Mouse (Mus musculus) monocyte, adult 5-6 weeks (primary cell): ENCODE data around the gene Fgfr2. TPM values are rescaled to one million over a fixed set of nuclear protein-coding genes. Genes with fewer than 3 reads are reported as not detected.

Source experiments
- ATAC-seq: fragments of 153-309, 156-312 bp; replicated peaks from 2 replicates; pipeline ENCODE4 v1.8.0; 2017; ENCODE audit warnings: mild to moderate bottlenecking; ENCODE audit not compliant: low TSS enrichment, insufficient number of reproducible peaks, severe bottlenecking, poor library complexity, low FRiP score
- total RNA-seq: library from RNA; stranded (forward); fragments of 200-1000, 200-491, 200-594 nt; gene quantifications from 3 replicates; pipeline ENCODE4 v1.2.3, GENCODE M21; 2017

Fgfr2 gene
- total RNA-seq, 1 experiment from 2014 or later, result not detected

- no peak for ATAC-seq
These were observed 2144.6 kb downstream of the Fgfr2 start for GRCm38 (mm10) chr7:130978545-130978944.

- no peak for ATAC-seq
These were observed 2145.2 kb downstream of the Fgfr2 start for GRCm38 (mm10) chr7:130977794-130978521.

- ATAC-seq, result no peak
These were observed 2146.7 kb downstream of the Fgfr2 start for GRCm38 (mm10) chr7:130976305-130976935.

GRCm38 (mm10) chr7:130972767-130973166, 2150.4 kb downstream of the Fgfr2 start:
- no peak for ATAC-seq

- no peak for ATAC-seq
These were observed 2153.6 kb downstream of the Fgfr2 start for GRCm38 (mm10) chr7:130969507-130969906.

- ATAC-seq, result no peak
These were observed 2154.1 kb downstream of the Fgfr2 start for GRCm38 (mm10) chr7:130969076-130969475.

GRCm38 (mm10) chr7:130968537-130968936, 2154.6 kb downstream of the Fgfr2 start:
- no peak for ATAC-seq

- ATAC-seq, result no peak
These were observed 2155.2 kb downstream of the Fgfr2 start for GRCm38 (mm10) chr7:130967901-130968300.

- no peak for ATAC-seq
These were observed 2156.3 kb downstream of the Fgfr2 start for GRCm38 (mm10) chr7:130966876-130967275.

GRCm38 (mm10) chr7:130966451-130966850, 2156.7 kb downstream of the Fgfr2 start:
- no peak for ATAC-seq

- no peak for ATAC-seq
These were observed 2157.2 kb downstream of the Fgfr2 start for GRCm38 (mm10) chr7:130965909-130966365.

- ATAC-seq, result no peak
These were observed 2157.8 kb downstream of the Fgfr2 start for GRCm38 (mm10) chr7:130965396-130965795.

GRCm38 (mm10) chr7:130964686-130965085, 2158.5 kb downstream of the Fgfr2 start:
- ATAC-seq, result no peak

GRCm38 (mm10) chr7:130961429-130961828, 2161.7 kb downstream of the Fgfr2 start:
- no peak for ATAC-seq

GRCm38 (mm10) chr7:130959868-130960267, 2163.3 kb downstream of the Fgfr2 start:
- no peak for ATAC-seq

GRCm38 (mm10) chr7:130958551-130958950, 2164.6 kb downstream of the Fgfr2 start:
- no peak for ATAC-seq

- no peak for ATAC-seq
These were observed 2169.0 kb downstream of the Fgfr2 start for GRCm38 (mm10) chr7:130954177-130954601.

GRCm38 (mm10) chr7:130953376-130953775, 2169.8 kb downstream of the Fgfr2 start:
- ATAC-seq, result no peak

GRCm38 (mm10) chr7:130951004-130951403, 2172.1 kb downstream of the Fgfr2 start:
- ATAC-seq, result no peak

- no peak for ATAC-seq
These were observed 2172.7 kb downstream of the Fgfr2 start for GRCm38 (mm10) chr7:130950482-130950881.
